Mouse (Mus musculus) embryonic fibroblast, embryonic 13.5 days (primary cell): ENCODE results near the gene Vsig10l.

Experiments used
- CTCF ChIP-seq: IDR thresholded peaks from 2 replicates; pipeline ENCODE4 v1.5.1; 2011; ENCODE audit warnings: mild to moderate bottlenecking, control low read depth, low read length, moderate library complexity, borderline replicate concordance; ENCODE audit not compliant: insufficient read depth
- POLR2A ChIP-seq: IDR thresholded peaks from 2 replicates; pipeline ENCODE4 v1.6.1; 2011; ENCODE audit warnings: low read depth, mild to moderate bottlenecking, control low read depth, low read length, moderate library complexity

DNA sequence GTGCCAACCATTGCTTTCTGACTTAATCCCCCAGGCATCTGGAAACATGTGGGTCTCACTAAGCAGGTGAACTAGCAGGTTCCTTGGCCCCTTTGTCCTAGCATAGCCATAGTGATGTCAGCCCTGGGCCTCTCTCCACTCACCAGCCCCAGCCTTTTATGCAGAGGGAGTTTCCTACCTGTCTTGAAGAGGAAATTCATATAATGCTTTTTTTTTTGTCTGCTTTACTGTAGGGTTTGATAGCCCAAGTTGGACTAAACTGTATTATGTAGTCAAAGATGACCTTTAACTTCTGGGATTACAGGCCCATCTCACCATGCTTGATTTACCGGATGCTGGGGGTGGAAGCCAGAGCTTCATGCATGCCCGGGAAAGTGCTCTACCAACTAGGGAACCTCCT lies 13.1 kb upstream of the Vsig10l start:
- TF ChIP-seq CTCF: no peak
- TF ChIP-seq POLR2A: no peak
